In the genomic region with DNA sequence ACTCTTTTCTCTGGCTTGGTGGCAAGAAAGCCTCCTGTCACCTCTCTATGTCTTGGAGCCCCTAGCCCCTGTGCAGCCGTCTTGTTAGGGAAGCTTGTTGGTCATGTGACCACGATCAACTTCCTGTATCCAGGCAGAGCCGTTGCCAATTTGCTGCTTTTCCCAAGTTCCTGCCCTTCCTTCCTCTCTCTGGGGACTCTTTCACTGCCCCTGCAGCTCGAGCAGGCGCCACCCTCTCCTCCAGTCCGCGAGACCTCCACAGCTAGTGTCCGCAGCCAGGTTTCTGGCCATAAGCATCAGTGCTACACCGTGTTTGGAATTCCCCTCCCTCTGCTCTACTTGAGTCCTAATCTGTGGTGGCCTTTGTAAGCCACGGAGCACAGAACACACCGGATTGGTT, we compare ENCODE assay signal across 22 mouse cellular contexts. TPM values are rescaled to one million over a fixed set of nuclear protein-coding genes. Genes with fewer than 3 reads are reported as not detected.
DNase-seq lines count a peak whose midpoint lies in the region; ATAC-seq and TF ChIP-seq lines count a peak whose summit lies in the region.
"Had no signal": no experiment of that assay in that cellular context is flagged by ENCODE, and none has a peak within 500 bp of the region (broad histone marks: within the 10 kb centered on the region; RNA-seq: fewer than 3 reads in every experiment).

No protein-coding gene starts in this region.

- no peaks in the 10 kb centered on the region for H3K4me1 ChIP-seq in brown adipose tissue, adult 24 weeks (ENCODE audit: control insufficient read depth, insufficient read depth, insufficient read length, low read length)
- H3K4me1 ChIP-seq in heart, embryonic 16.5 days (ENCODE audit: control insufficient read depth, insufficient read depth, low read length) = no peaks in the 10 kb centered on the region
- H3K4me1 ChIP-seq in lung, postnatal 0 days (ENCODE audit: insufficient read depth, low read depth, low read length) = no peaks in the 10 kb centered on the region

- DNase-seq in heart, adult 11 months = peak; percentile 94
- no peak for DNase-seq in heart, postnatal 25 days (ENCODE audit: low spot score)
- DNase-seq in lung, postnatal 0 days (ENCODE audit: low spot score) = peak; percentile 23
- DNase-seq in cerebellum, adult 8-10 months = no peak
- DNase-seq in right cerebral cortex, adult 2 months (ENCODE audit: low spot score in 2 of 2) = no peak
- DNase-seq: cerebellum, postnatal 10 days; kidney, adult 9 months; right cerebral cortex, postnatal 14 days had no signal

- 0 out of 2 replicates have a peak, but pooled peaks cover 2% of the 10 kb centered on the region for H3K27me3 ChIP-seq in heart, embryonic 16.5 days (ENCODE audit: control insufficient read depth, insufficient read depth, low read length)
- no peaks in the 10 kb centered on the region for H3K27me3 ChIP-seq in lung, postnatal 0 days (replicated peaks; ENCODE audit: insufficient read depth, low read length)

- WGBS in heart, embryonic 16.5 days = 55% methylated on average over 11 of the region's 11 CpGs
- WGBS in lung, postnatal 0 days = 39% methylated on average over 11 of the region's 11 CpGs

- H3K4me2 ChIP-seq in heart, embryonic 16.5 days (ENCODE audit: low read depth, low read length) = peak overlapping the region; percentile 30; the same call in 1 of the 2 replicates
- H3K4me2 ChIP-seq in lung, postnatal 0 days (replicated peaks; ENCODE audit: low read depth, low read length) = peak overlapping the region; percentile 19
- H3K4me2 ChIP-seq: embryonic facial prominence, embryonic 13.5 days; hindbrain, embryonic 14.5 days had no signal

- TF ChIP-seq CTCF in lung, postnatal 0 days (IDR thresholded peaks at IDR 0.05) = no peak

- peaks cover 2% of the 10 kb centered on the region; the same call in 1 of the 2 replicates for H3K9me3 ChIP-seq in heart, embryonic 16.5 days (replicated peaks; ENCODE audit: control insufficient read depth, low read length)
- H3K9me3 ChIP-seq in lung, postnatal 0 days (ENCODE audit: low read length) = no peaks in the 10 kb centered on the region
- H3K9me3 ChIP-seq: embryonic facial prominence, embryonic 13.5 days had no signal

- no peak; the same call in 1 of the 2 replicates for TF ChIP-seq EP300 in lung, postnatal 0 days (IDR thresholded peaks at IDR 0.05)

- H3K27ac ChIP-seq in brown adipose tissue, adult 24 weeks (replicated peaks; ENCODE audit: low read depth, low read length) = no peak overlapping the region
- no peak overlapping the region for H3K27ac ChIP-seq in heart, embryonic 16.5 days (ENCODE audit: low read length)
- H3K27ac ChIP-seq in lung, postnatal 0 days (ENCODE audit: low read length) = no peak overlapping the region
- H3K27ac ChIP-seq: embryonic facial prominence, embryonic 13.5 days; hindbrain, embryonic 14.5 days; layer of hippocampus, adult 2 months; macrophage had no signal

- H3K9ac ChIP-seq in heart, embryonic 16.5 days (ENCODE audit: low read length) = no peak overlapping the region
- H3K9ac ChIP-seq in lung, postnatal 0 days (replicated peaks; ENCODE audit: low read depth) = no peak overlapping the region
- H3K9ac ChIP-seq: embryonic facial prominence, embryonic 13.5 days; hindbrain, embryonic 14.5 days had no signal

- H3K36me3 ChIP-seq in heart, embryonic 16.5 days (ENCODE audit: control insufficient read depth, insufficient read depth) = no peaks in the 10 kb centered on the region
- H3K36me3 ChIP-seq in lung, postnatal 0 days (ENCODE audit: insufficient read depth, low read length) = no peaks in the 10 kb centered on the region
- H3K36me3 ChIP-seq: embryonic facial prominence, embryonic 13.5 days; G1E had no signal

- H3K4me3 ChIP-seq in brown adipose tissue, adult 24 weeks (ENCODE audit: insufficient read depth, low read depth, low read length) = peak overlapping the region; percentile 39
- no peak overlapping the region for H3K4me3 ChIP-seq in heart, embryonic 16.5 days (ENCODE audit: low read length)
- no peak overlapping the region; the same call in 1 of the 2 replicates for H3K4me3 ChIP-seq in lung, postnatal 0 days (ENCODE audit: low read depth, low read length)
- H3K4me3 ChIP-seq: embryonic facial prominence, embryonic 13.5 days; layer of hippocampus, adult 2 months had no signal

- no peak for ATAC-seq in heart, embryonic 16.5 days (replicated peaks; ENCODE audit: extremely low read depth, insufficient read depth, low FRiP score)
- ATAC-seq in lung, postnatal 0 days = peak; percentile 52
- no peak for ATAC-seq in activated CD4-positive, CD25-positive, alpha-beta regulatory T cell, adult 4 months
- ATAC-seq: forebrain, embryonic 14.5 days; midbrain, embryonic 16.5 days had no signal

- intact Hi-C loops in heart, postnatal 25 days (cut with DNase I) = no loop called here

RNA-seq across cellular contexts. Expression of gene 4931429L15Rik, which starts 59.7 kb away (rescaled TPM):
- not detected for total RNA-seq in heart, postnatal 25 days (2021)
- not detected in 2 replicates for polyA plus RNA-seq in brown adipose tissue, adult 24 weeks (2012; ENCODE audit: insufficient read depth, insufficient read length, missing spikeins)
- not detected in 2 replicates for polyA plus RNA-seq in heart, embryonic 16.5 days (2015; fragmentation: Nextera tagmentation; extraction: Ambion mirVana)
- polyA plus RNA-seq in lung, postnatal 0 days (2015; fragmentation: Nextera tagmentation; extraction: Ambion mirVana) = not detected in 2 replicates
- polyA plus RNA-seq in activated CD4-positive, CD25-positive, alpha-beta regulatory T cell, adult 4 months (2017; shearing (Covaris generic)) = not detected
- total RNA-seq: G1E; gastrocnemius, adult 8-10 months; layer of hippocampus, adult 2 months; left cerebral cortex, postnatal 14 days had no signal
- polyA plus RNA-seq: embryonic facial prominence, embryonic 13.5 days; forebrain, embryonic 14.5 days; G1E; hindbrain, embryonic 14.5 days; macrophage; midbrain, embryonic 16.5 days; neural tube, embryonic 14.5 days; thymus, postnatal 0 days had no signal

Comparison
In these comparisons a context has a peak if more than half of its experiments do, and no peak if none do; other contexts are left out.
1. DNase-seq: peak in heart, adult 11 months (single experiment) and lung, postnatal 0 days (single experiment); none in heart, postnatal 25 days (single experiment), cerebellum, adult 8-10 months (single experiment) and right cerebral cortex, adult 2 months (0 of 2).